Mouse (Mus musculus): ENCODE data around the gene Poc1a. TPM values are rescaled to one million over a fixed set of nuclear protein-coding genes. Genes with fewer than 3 reads are reported as not detected.

The Poc1a gene
- polyA plus RNA-seq, 1 experiment from 2014 or later = 29.7 TPM

GRCm38 (mm10) chr9:106318074-106318473 is 37.2 kb downstream of the Poc1a start:
- ATAC-seq (replicated peaks; ENCODE audit: insufficient number of reproducible peaks, low FRiP score, low TSS enrichment, low read depth) (0 out of 2 replicates have a peak, but pooled peaks have one; percentile 49), DNase-seq (ENCODE audit: low spot score) (peak; percentile 32)
- 80% methylated on average over 2 of the region's 2 CpGs for whole genome bisulfite sequencing
- Histone ChIP-seq H3K9me3 (replicated peaks; ENCODE audit: control insufficient read depth, low read length) (no peaks in the 10 kb centered on the region), H3K4me1 (ENCODE audit: control insufficient read depth, insufficient read depth, low read length) (no peaks in the 10 kb centered on the region; the same call in 1 of the 2 replicates), H3K9ac (replicated peaks; ENCODE audit: low read length) (no peak overlapping the region), H3K36me3 (replicated peaks; ENCODE audit: control insufficient read depth, insufficient read depth, low read depth, low read length) (no peaks in the 10 kb centered on the region), H3K4me3 (ENCODE audit: low read depth, low read length) (no peak overlapping the region), H3K4me2 (ENCODE audit: low read depth, low read length) (no peak overlapping the region), H3K27me3 (ENCODE audit: control insufficient read depth, insufficient read depth, low read length) (no peaks in the 10 kb centered on the region), H3K27ac (replicated peaks; ENCODE audit: low read depth, low read length) (no peak overlapping the region)

- no peak overlapping the region for H3K4me3 ChIP-seq (ENCODE audit: low read depth, low read length)
- no peaks in the 10 kb centered on the region for H3K36me3 ChIP-seq (replicated peaks; ENCODE audit: control insufficient read depth, insufficient read depth, low read depth, low read length)
- 26% methylated on average over 2 of the region's 2 CpGs for WGBS
- H3K4me1 ChIP-seq (ENCODE audit: control insufficient read depth, insufficient read depth, low read length) = no peaks in the 10 kb centered on the region; the same call in 1 of the 2 replicates
- H3K9me3 ChIP-seq (replicated peaks; ENCODE audit: control insufficient read depth, low read length) = no peaks in the 10 kb centered on the region
- ATAC-seq (replicated peaks; ENCODE audit: insufficient number of reproducible peaks, low FRiP score, low TSS enrichment, low read depth) (no peak; the same call in 1 of the 2 replicates), DNase-seq (ENCODE audit: low spot score) (peak; percentile 42)
- no peaks in the 10 kb centered on the region for H3K27me3 ChIP-seq (ENCODE audit: control insufficient read depth, insufficient read depth, low read length)
- no peak overlapping the region for H3K9ac ChIP-seq (replicated peaks; ENCODE audit: low read length)
- no peak overlapping the region for H3K4me2 ChIP-seq (ENCODE audit: low read depth, low read length)
- H3K27ac ChIP-seq (replicated peaks; ENCODE audit: low read depth, low read length) = no peak overlapping the region
These were observed 38.2 kb downstream of the Poc1a start for GRCm38 (mm10) chr9:106319095-106319494.

DNA sequence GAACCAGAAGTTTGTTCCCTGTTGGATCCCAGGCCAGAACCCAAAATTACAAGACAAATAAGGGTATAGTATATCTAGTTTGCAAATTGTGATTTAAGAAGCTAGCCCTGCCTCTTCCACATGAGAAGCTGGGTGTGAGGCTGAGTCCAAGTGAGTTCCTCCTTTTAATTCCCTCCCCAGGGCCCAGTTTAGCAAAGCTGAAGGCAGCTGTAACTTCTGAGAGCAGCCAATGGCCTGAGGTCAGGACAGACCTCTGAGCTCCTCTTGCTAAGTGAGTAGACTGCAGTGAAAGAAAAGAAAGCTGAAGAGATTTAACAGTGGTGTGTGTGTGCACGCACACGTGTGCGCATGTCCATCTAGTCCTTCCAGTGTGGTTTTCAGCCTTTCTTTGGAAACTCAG is 41.6 kb downstream of the Poc1a start:
- Histone ChIP-seq H3K27ac (replicated peaks; ENCODE audit: low read depth, low read length) (no peak overlapping the region), H3K4me1 (ENCODE audit: control insufficient read depth, insufficient read depth, low read length) (no peaks in the 10 kb centered on the region; the same call in 1 of the 2 replicates)
- no peak for ATAC-seq (replicated peaks; ENCODE audit: insufficient number of reproducible peaks, low FRiP score, low TSS enrichment, low read depth)

DNA sequence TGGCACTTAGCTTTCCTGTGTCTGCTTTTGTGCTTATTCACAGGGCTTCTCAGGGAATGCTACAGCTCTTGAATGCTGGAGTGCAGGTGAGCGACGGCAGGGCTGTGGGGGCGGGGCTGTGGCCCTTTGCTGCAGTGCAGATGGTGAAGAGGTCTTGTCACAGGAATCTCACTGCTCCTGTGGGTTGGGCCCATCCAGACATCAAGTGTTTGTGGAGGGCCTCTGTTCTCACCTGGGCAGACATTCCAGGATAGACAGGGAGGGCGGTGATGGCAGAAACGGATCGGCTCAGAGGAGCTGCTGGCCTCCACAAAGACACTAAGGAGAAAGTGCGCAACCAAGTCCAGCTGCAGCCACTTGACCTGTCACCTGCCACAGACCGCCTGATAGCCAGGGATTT is 45.4 kb downstream of the Poc1a start:
- Histone ChIP-seq H3K27ac (replicated peaks; ENCODE audit: low read depth, low read length) (no peak overlapping the region), H3K4me1 (ENCODE audit: control insufficient read depth, insufficient read depth, low read length) (no peaks in the 10 kb centered on the region), H3K9ac (replicated peaks; ENCODE audit: low read length) (no peak overlapping the region), H3K36me3 (replicated peaks; ENCODE audit: control insufficient read depth, insufficient read depth, low read depth, low read length) (no peaks in the 10 kb centered on the region; the same call in 1 of the 2 replicates), H3K4me3 (ENCODE audit: low read depth, low read length) (no peak overlapping the region), H3K9me3 (replicated peaks; ENCODE audit: control insufficient read depth, low read length) (no peaks in the 10 kb centered on the region), H3K4me2 (ENCODE audit: low read depth, low read length) (no peak overlapping the region), H3K27me3 (ENCODE audit: control insufficient read depth, insufficient read depth, low read length) (no peaks in the 10 kb centered on the region)
- DNase-seq (ENCODE audit: low spot score) (no peak), ATAC-seq (replicated peaks; ENCODE audit: insufficient number of reproducible peaks, low FRiP score, low TSS enrichment, low read depth) (no peak)
- 62% methylated on average over 8 of the region's 8 CpGs for WGBS

More for the DNA sequence above, 41.6 kb downstream of the Poc1a start:
- DNase-seq (ENCODE audit: low spot score) = no peak
- Histone ChIP-seq H3K9ac (replicated peaks; ENCODE audit: low read length) (no peak overlapping the region), H3K4me2 (ENCODE audit: low read depth, low read length) (no peak overlapping the region), H3K36me3 (replicated peaks; ENCODE audit: control insufficient read depth, insufficient read depth, low read depth, low read length) (no peaks in the 10 kb centered on the region), H3K9me3 (replicated peaks; ENCODE audit: control insufficient read depth, low read length) (no peaks in the 10 kb centered on the region), H3K27me3 (ENCODE audit: control insufficient read depth, insufficient read depth, low read length) (no peaks in the 10 kb centered on the region), H3K4me3 (ENCODE audit: low read depth, low read length) (no peak overlapping the region)
- WGBS = 70% methylated on average over 3 of the region's 3 CpGs

- Histone ChIP-seq H3K36me3 (replicated peaks; ENCODE audit: control insufficient read depth, insufficient read depth, low read depth, low read length) (no peaks in the 10 kb centered on the region; the same call in 1 of the 2 replicates), H3K27me3 (ENCODE audit: control insufficient read depth, insufficient read depth, low read length) (no peaks in the 10 kb centered on the region), H3K4me2 (ENCODE audit: low read depth, low read length) (no peak overlapping the region), H3K27ac (replicated peaks; ENCODE audit: low read depth, low read length) (no peak overlapping the region), H3K4me1 (ENCODE audit: control insufficient read depth, insufficient read depth, low read length) (no peaks in the 10 kb centered on the region), H3K4me3 (ENCODE audit: low read depth, low read length) (no peak overlapping the region), H3K9ac (replicated peaks; ENCODE audit: low read length) (no peak overlapping the region), H3K9me3 (replicated peaks; ENCODE audit: control insufficient read depth, low read length) (no peaks in the 10 kb centered on the region)
- DNase-seq (ENCODE audit: low spot score) = no peak
- no peak for ATAC-seq (replicated peaks; ENCODE audit: insufficient number of reproducible peaks, low FRiP score, low TSS enrichment, low read depth)
- 86% methylated on average over 8 of the region's 8 CpGs for WGBS
These were observed 46.4 kb downstream of the Poc1a start for GRCm38 (mm10) chr9:106327125-106327809.

DNA sequence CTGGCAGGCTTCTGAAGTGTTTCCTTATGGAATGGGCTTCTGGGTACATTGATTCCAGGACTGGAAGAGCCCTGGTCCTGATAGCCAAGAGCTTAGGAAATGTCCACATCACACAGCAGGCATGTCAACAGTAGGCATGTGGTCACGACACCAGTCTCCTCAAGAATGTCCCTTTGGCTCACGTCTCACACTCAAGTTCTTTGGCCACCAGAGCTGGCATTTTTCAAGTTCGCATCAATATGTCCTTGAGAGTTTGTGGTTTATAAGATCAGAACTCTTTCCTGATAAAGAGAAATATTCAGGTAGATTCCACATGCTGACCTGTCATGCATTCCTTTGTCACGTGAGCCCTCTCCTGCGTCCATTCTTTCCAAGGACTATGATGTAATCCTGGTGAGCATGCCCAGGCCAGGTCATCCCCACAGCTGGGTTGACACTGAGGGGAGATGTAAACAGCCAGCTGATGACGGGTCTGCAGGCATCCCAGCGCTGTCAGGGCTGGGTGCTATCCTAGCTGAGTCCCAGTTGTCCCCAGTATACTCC is 47.3 kb downstream of the Poc1a start:
- no peak for ATAC-seq (replicated peaks; ENCODE audit: insufficient number of reproducible peaks, low FRiP score, low TSS enrichment, low read depth)
- no peaks in the 10 kb centered on the region for H3K4me1 ChIP-seq (ENCODE audit: control insufficient read depth, insufficient read depth, low read length)
- DNase-seq (ENCODE audit: low spot score) = no peak
- no peaks in the 10 kb centered on the region for H3K27me3 ChIP-seq (ENCODE audit: control insufficient read depth, insufficient read depth, low read length)
- no peak overlapping the region for H3K4me3 ChIP-seq (ENCODE audit: low read depth, low read length)
- H3K9ac ChIP-seq (replicated peaks; ENCODE audit: low read length) = no peak overlapping the region
- H3K4me2 ChIP-seq (ENCODE audit: low read depth, low read length) = no peak overlapping the region
- no peaks in the 10 kb centered on the region for H3K9me3 ChIP-seq (replicated peaks; ENCODE audit: control insufficient read depth, low read length)
- 80% methylated on average over 7 of the region's 7 CpGs for WGBS
- no peaks in the 10 kb centered on the region; the same call in 1 of the 2 replicates for H3K36me3 ChIP-seq (replicated peaks; ENCODE audit: control insufficient read depth, insufficient read depth, low read depth, low read length)
- H3K27ac ChIP-seq (replicated peaks; ENCODE audit: low read depth, low read length) = no peak overlapping the region

- H3K4me3 ChIP-seq (ENCODE audit: low read depth, low read length) = no peak overlapping the region
These were observed 48.1 kb downstream of the Poc1a start for GRCm38 (mm10) chr9:106328772-106329511.

DNA sequence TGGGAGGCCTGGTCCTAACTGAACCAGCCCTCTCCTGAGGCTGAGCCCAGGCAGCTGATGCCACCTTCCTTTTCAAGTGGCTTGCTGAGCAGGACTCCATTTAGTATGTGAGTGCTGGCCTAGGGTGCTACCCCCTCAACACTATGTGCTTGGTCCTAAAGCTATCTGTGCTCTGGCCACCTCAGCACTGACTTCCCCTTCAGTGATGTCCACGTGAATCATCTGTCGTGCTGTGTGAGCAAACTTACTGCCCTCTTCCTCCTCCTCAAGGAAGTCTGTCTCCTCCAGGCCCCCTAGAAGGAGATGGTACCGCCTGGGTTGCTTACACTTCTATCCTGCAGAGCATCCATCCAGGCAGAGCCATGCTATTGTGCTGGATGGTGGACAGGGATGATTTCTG is 51.9 kb downstream of the Poc1a start:
- Histone ChIP-seq H3K9ac (replicated peaks; ENCODE audit: low read length) (no peak overlapping the region), H3K27ac (replicated peaks; ENCODE audit: low read depth, low read length) (no peak overlapping the region), H3K27me3 (ENCODE audit: control insufficient read depth, insufficient read depth, low read length) (no peaks in the 10 kb centered on the region), H3K36me3 (replicated peaks; ENCODE audit: control insufficient read depth, insufficient read depth, low read depth, low read length) (no peaks in the 10 kb centered on the region; the same call in 1 of the 2 replicates), H3K4me1 (ENCODE audit: control insufficient read depth, insufficient read depth, low read length) (peaks cover under 1% of the 10 kb centered on the region; the same call in 1 of the 2 replicates), H3K4me3 (ENCODE audit: low read depth, low read length) (no peak overlapping the region), H3K9me3 (replicated peaks; ENCODE audit: control insufficient read depth, low read length) (no peaks in the 10 kb centered on the region), H3K4me2 (ENCODE audit: low read depth, low read length) (no peak overlapping the region)
- 62% methylated on average over 3 of the region's 3 CpGs for WGBS
- ATAC-seq (replicated peaks; ENCODE audit: insufficient number of reproducible peaks, low FRiP score, low TSS enrichment, low read depth) (no peak), DNase-seq (ENCODE audit: low spot score) (no peak)

More at GRCm38 (mm10) chr9:106328772-106329511, 48.1 kb downstream of the Poc1a start:
- H3K4me2 ChIP-seq (ENCODE audit: low read depth, low read length) = no peak overlapping the region
- H3K36me3 ChIP-seq (replicated peaks; ENCODE audit: control insufficient read depth, insufficient read depth, low read depth, low read length) = no peaks in the 10 kb centered on the region; the same call in 1 of the 2 replicates
- no peak for DNase-seq (ENCODE audit: low spot score)
- H3K27me3 ChIP-seq (ENCODE audit: control insufficient read depth, insufficient read depth, low read length) = no peaks in the 10 kb centered on the region
- H3K27ac ChIP-seq (replicated peaks; ENCODE audit: low read depth, low read length) = no peak overlapping the region
- no peaks in the 10 kb centered on the region for H3K4me1 ChIP-seq (ENCODE audit: control insufficient read depth, insufficient read depth, low read length)
- no peak overlapping the region for H3K9ac ChIP-seq (replicated peaks; ENCODE audit: low read length)
- 55% methylated on average over 5 of the region's 5 CpGs for WGBS
- H3K9me3 ChIP-seq (replicated peaks; ENCODE audit: control insufficient read depth, low read length) = no peaks in the 10 kb centered on the region
- ATAC-seq (replicated peaks; ENCODE audit: insufficient number of reproducible peaks, low FRiP score, low TSS enrichment, low read depth) = no peak
